Comparison of ENCODE assay signal across 10 mouse cellular contexts in genomic region chr5:137096037-137096436, GRCm38 (mm10). TPM values are rescaled to one million over a fixed set of nuclear protein-coding genes. Genes with fewer than 3 reads are reported as not detected.
DNase-seq lines count a peak whose midpoint lies in the region; ATAC-seq and TF ChIP-seq lines count a peak whose summit lies in the region.
"Had no signal": no experiment of that assay in that cellular context is flagged by ENCODE, and none has a peak within 500 bp of the region (broad histone marks: within the 10 kb centered on the region; RNA-seq: fewer than 3 reads in every experiment).

No protein-coding gene starts in this region.

- no peak overlapping the region for H3K4me2 ChIP-seq in hindbrain, postnatal 0 days (ENCODE audit: low read depth, low read length)

- H3K9me3 ChIP-seq in hindbrain, postnatal 0 days (ENCODE audit: low read length) = no peaks in the 10 kb centered on the region

- 38% methylated on average over 1 of the region's 1 CpGs for WGBS in hindbrain, postnatal 0 days

- H3K9ac ChIP-seq in hindbrain, postnatal 0 days (replicated peaks; ENCODE audit: low read length) = no peak overlapping the region

- intact Hi-C loops in heart, postnatal 36 days (cut with DNase I) = no loop called here
- intact Hi-C loops in gastrocnemius, postnatal 36 days (cut with DNase I) = no loop called here

- H3K27ac ChIP-seq in hindbrain, postnatal 0 days = no peak overlapping the region

- ATAC-seq in hindbrain, postnatal 0 days = no peak

- H3K4me1 ChIP-seq in hindbrain, postnatal 0 days (ENCODE audit: insufficient read depth, low read length) = no peaks in the 10 kb centered on the region

- no peaks in the 10 kb centered on the region for H3K36me3 ChIP-seq in hindbrain, postnatal 0 days (ENCODE audit: insufficient read depth, low read length)

- DNase-seq in left cerebral cortex, adult 18-20 months (ENCODE audit: low spot score in 2 of 2) = peak; percentile 55 to 57
- DNase-seq in left cerebral cortex, adult 11 months (ENCODE audit: low spot score) = no peak
- DNase-seq in heart, adult 9 months (ENCODE audit: low spot score in 2 of 2) = peak; percentile 65 to 72
- peak; percentile 41 to 57 for DNase-seq in heart, postnatal 36 days
- DNase-seq in lung, postnatal 14 days = peak; percentile 75
- no peak for DNase-seq in hindbrain, postnatal 0 days (ENCODE audit: low spot score)
- DNase-seq in gastrocnemius, postnatal 36 days = no peak
- DNase-seq: cerebellum, adult 8-10 months had no signal

- H3K27me3 ChIP-seq in hindbrain, postnatal 0 days (ENCODE audit: insufficient read depth, low read length) = no peaks in the 10 kb centered on the region

- no peak overlapping the region for H3K4me3 ChIP-seq in hindbrain, postnatal 0 days (ENCODE audit: low read length)
- H3K4me3 ChIP-seq: myocyte had no signal

- no peak for TF ChIP-seq CTCF in hindbrain, postnatal 0 days (IDR thresholded peaks at IDR 0.05; ENCODE audit: low read depth)

RNA-seq across cellular contexts. Expression of gene Trim56, which starts 20.0 kb away (rescaled TPM):
- 1 to 10 TPM; 4.2 to 4.7 TPM for total RNA-seq in left cerebral cortex, adult 18-20 months (2021)
- 10 to 100 TPM; 19.9 to 23.0 TPM for total RNA-seq in heart, postnatal 36 days (2021)
- total RNA-seq in hindbrain, postnatal 0 days (2014; rRNA removed) = 3.7 and 7.2 TPM in 2 replicates
- polyA plus RNA-seq in hindbrain, postnatal 0 days (2015; fragmentation: Nextera tagmentation; extraction: Ambion mirVana) = 2.6 and 3.1 TPM in 2 replicates
- total RNA-seq in gastrocnemius, postnatal 36 days (2021) = 1 to 10 TPM; 7.0 to 8.0 TPM

RNA-seq across cellular contexts. Expression of gene Serpine1, which starts 24.0 kb away (rescaled TPM):
- total RNA-seq in left cerebral cortex, adult 18-20 months (2021) = under 1 TPM; 0.70 to 0.89 TPM
- total RNA-seq in heart, postnatal 36 days (2021) = 10 to 100 TPM; 28.1 to 42.8 TPM
- 3.0 and 3.5 TPM in 2 replicates for total RNA-seq in hindbrain, postnatal 0 days (2014; rRNA removed)
- polyA plus RNA-seq in hindbrain, postnatal 0 days (2015; fragmentation: Nextera tagmentation; extraction: Ambion mirVana) = 0.10 and 0.25 TPM in 2 replicates
- total RNA-seq in gastrocnemius, postnatal 36 days (2021) = 1 to 10 TPM; 2.8 to 7.5 TPM

RNA-seq across cellular contexts. Expression of gene Ap1s1, which starts 50.1 kb away (rescaled TPM):
- total RNA-seq in left cerebral cortex, adult 18-20 months (2021) = 100 to 1,000 TPM; 391 to 401 TPM
- 10 to 100 TPM; 38.8 to 41.3 TPM for total RNA-seq in heart, postnatal 36 days (2021)
- 122 and 123 TPM in 2 replicates for total RNA-seq in hindbrain, postnatal 0 days (2014; rRNA removed)
- 226 and 230 TPM in 2 replicates for polyA plus RNA-seq in hindbrain, postnatal 0 days (2015; fragmentation: Nextera tagmentation; extraction: Ambion mirVana)
- total RNA-seq in gastrocnemius, postnatal 36 days (2021) = 10 to 100 TPM; 14.6 to 16.8 TPM

RNA-seq across cellular contexts. Expression of gene Muc3, which starts 53.1 kb away (rescaled TPM):
- not detected for total RNA-seq in left cerebral cortex, adult 18-20 months (2021)
- total RNA-seq in heart, postnatal 36 days (2021) = not detected
- not detected in 2 replicates for total RNA-seq in hindbrain, postnatal 0 days (2014; rRNA removed)
- not detected in 2 replicates for polyA plus RNA-seq in hindbrain, postnatal 0 days (2015; fragmentation: Nextera tagmentation; extraction: Ambion mirVana)
- total RNA-seq in gastrocnemius, postnatal 36 days (2021) = not detected
- polyA plus RNA-seq: limb, embryonic 11.5 days; myocyte had no signal

Comparison
In these comparisons a context has a peak if more than half of its experiments do, and no peak if none do; other contexts are left out.
1. DNase-seq: peak in left cerebral cortex, adult 18-20 months (2 of 2), heart, adult 9 months (2 of 2), heart, postnatal 36 days (2 of 2) and lung, postnatal 14 days (single experiment); none in left cerebral cortex, adult 11 months (single experiment), hindbrain, postnatal 0 days (single experiment) and gastrocnemius, postnatal 36 days (0 of 2).